Mouse (Mus musculus) neural tube, embryonic 14.5 days (tissue): Measurements from ENCODE around the gene Trim72. TPM values are rescaled to one million over a fixed set of nuclear protein-coding genes. Genes with fewer than 3 reads are reported as not detected.
A peak's percentile ranks its signal among the peaks of the same experiment; 100 is the strongest.

Experiments
- ATAC-seq: fragments of 200-750 bp; cut with Nextera tagmentation; 2 replicates; pipeline ENCODE4 v1.8.0; 2017; ENCODE audit warnings: low read depth, mild to moderate bottlenecking, moderate TSS enrichment, moderate library complexity
- H3K27ac ChIP-seq: fragments of 300-500 bp; sonication (generic); 2 replicates; pipeline ENCODE4 v1.5.1; 2014; ENCODE audit warnings: low read depth, mild to moderate bottlenecking, control low read depth, low read length, moderate library complexity, mixed read lengths
- H3K27me3 ChIP-seq: fragments of 300-500 bp; sonication (generic); 2 replicates; pipeline ENCODE4 v1.6.1; 2014; ENCODE audit warnings: low read length; ENCODE audit not compliant: control insufficient read depth, insufficient read depth
- H3K36me3 ChIP-seq: fragments of 300-500 bp; sonication (generic); 2 replicates; pipeline ENCODE4 v1.6.1; 2014; ENCODE audit warnings: low read length, mixed read lengths; ENCODE audit not compliant: control insufficient read depth, insufficient read depth
- H3K4me1 ChIP-seq: fragments of 300-500 bp; sonication (generic); 2 replicates; pipeline ENCODE4 v1.6.1; 2014; ENCODE audit warnings: low read length; ENCODE audit not compliant: control insufficient read depth, insufficient read depth
- H3K4me2 ChIP-seq: fragments of 300-500 bp; sonication (generic); 2 replicates; pipeline ENCODE4 v1.6.1; 2014; ENCODE audit warnings: mild to moderate bottlenecking, low read depth, low read length, control low read depth
- H3K4me3 ChIP-seq: fragments of 300-500 bp; sonication (generic); 2 replicates; pipeline ENCODE4 v1.5.1; 2014; ENCODE audit warnings: low read depth, low read length, control low read depth, mixed read lengths
- H3K9ac ChIP-seq: fragments of 300-500 bp; sonication (generic); replicated peaks from 2 replicates; pipeline ENCODE4 v1.6.1; 2014; ENCODE audit warnings: low read depth, mild to moderate bottlenecking, control low read depth, low read length, mixed read lengths
- H3K9me3 ChIP-seq: fragments of 300-500 bp; sonication (generic); 2 replicates; pipeline ENCODE4 v1.6.1; 2016; ENCODE audit warnings: low read length; ENCODE audit not compliant: control insufficient read depth
- WGBS: fragments of 180-500 bp; shearing (Covaris S2); extraction: QIAGEN DNeasy Blood & Tissue Kit; methylation state at CpG from one replicate; pipeline ENCODE4 v1.1.7; 2014; 5-methylcytosine and 5-hydroxymethylcytosine counted together
- polyA plus RNA-seq: library from polyadenylated mRNA; unstranded; fragments of >200 nt; fragmentation: Nextera tagmentation; extraction: Ambion mirVana; gene quantifications from 2 replicates; pipeline ENCODE4 v1.2.1, GENCODE M21; 2014

The Trim72 gene
- polyA plus RNA-seq, 1 experiment from 2014 or later, result not detected

DNA sequence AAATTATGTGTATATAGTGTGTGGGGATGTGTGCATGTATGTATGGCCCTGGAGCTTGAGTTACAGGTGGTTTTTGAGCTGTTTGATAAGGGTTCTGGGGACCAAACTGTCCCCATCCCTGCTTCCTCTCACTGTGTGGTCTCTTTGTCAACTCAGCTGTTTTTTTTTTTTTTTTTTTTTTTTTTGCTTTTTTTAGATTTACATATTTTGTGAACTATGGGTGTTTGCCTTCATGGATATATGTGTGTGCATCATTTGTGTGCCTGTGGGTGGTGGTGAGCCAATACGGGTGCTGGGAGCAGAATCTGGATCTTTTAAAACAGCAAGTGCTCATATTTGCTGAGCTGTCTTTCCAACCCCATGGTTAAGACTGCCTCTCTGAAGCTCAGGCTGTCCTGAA, 14.8 kb upstream of the Trim72 start:
- Histone ChIP-seq H3K9me3 (no peaks in the 10 kb centered on the region), H3K9ac (no peak overlapping the region), H3K27ac (no peak overlapping the region), H3K4me3 (no peak overlapping the region), H3K4me2 (no peak overlapping the region), H3K4me1 (no peaks in the 10 kb centered on the region), H3K36me3 (peaks cover 30% of the 10 kb centered on the region), H3K27me3 (no peaks in the 10 kb centered on the region)
- ATAC-seq, result no peak
- 95% methylated on average over 1 of the region's 1 CpGs for WGBS

- H3K4me3 ChIP-seq, result no peak overlapping the region
- H3K9me3 ChIP-seq, result no peaks in the 10 kb centered on the region
- H3K9ac ChIP-seq, result no peak overlapping the region
- 52% methylated on average over 6 of the region's 6 CpGs for WGBS
- peaks cover 19% of the 10 kb centered on the region for H3K36me3 ChIP-seq
- peak; percentile 69; the same call in 1 of the 2 replicates for ATAC-seq
- H3K27ac ChIP-seq, result no peak overlapping the region
- H3K4me1 ChIP-seq, result no peaks in the 10 kb centered on the region
- H3K4me2 ChIP-seq, result no peak overlapping the region
- H3K27me3 ChIP-seq, result no peaks in the 10 kb centered on the region
These were observed 11.9 kb upstream of the Trim72 start for GRCm38 (mm10) chr7:127991643-127992487.

DNA sequence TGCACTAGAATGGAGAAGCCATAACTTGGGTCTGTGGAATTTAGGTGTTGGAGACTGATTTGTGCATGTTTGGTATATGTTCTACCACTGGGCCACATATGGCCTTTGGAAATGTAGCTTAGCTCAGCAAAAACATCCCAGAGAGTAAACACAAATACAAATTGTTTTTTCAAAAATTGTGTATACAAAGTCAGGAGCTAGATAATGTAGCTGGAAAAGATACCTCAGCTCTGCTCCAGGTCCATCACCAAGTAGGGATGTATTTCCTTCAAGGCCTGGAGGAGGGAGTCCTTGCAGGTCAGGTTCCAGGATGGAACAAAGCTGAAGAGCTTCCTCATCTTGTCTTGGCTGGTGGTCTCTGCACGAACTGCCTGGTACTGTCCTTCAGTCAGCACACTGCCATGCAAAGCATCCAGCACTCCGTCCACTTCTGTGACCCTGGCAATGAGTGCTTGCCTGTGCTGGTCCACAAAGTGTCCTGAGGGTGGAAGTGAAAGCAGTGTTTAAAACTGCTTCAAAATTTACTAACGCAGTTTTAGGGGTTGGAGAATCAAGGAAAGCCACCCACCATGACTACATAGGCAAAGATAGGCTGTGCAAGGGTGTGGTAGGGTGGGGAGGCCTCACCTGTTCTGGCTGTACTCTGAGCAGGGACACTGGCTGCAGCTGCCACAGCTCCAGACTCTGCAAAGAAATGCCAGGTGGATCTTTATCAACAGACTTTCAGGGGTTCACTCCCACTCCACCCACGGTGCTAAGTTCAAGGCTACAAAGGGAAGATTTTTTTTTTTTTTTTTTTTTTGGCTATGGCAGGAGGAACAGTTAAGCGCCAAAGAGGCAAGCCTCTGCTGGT, 11.0 kb upstream of the Trim72 start:
- Histone ChIP-seq H3K9ac (no peak overlapping the region), H3K4me3 (no peak overlapping the region), H3K4me1 (no peaks in the 10 kb centered on the region), H3K27ac (no peak overlapping the region), H3K27me3 (no peaks in the 10 kb centered on the region), H3K36me3 (peaks cover 13% of the 10 kb centered on the region; the same call in 1 of the 2 replicates), H3K9me3 (no peaks in the 10 kb centered on the region), H3K4me2 (peak overlapping the region; percentile 23; the same call in 1 of the 2 replicates)
- 51% methylated on average over 5 of the region's 5 CpGs for WGBS
- no peak; the same call in 1 of the 2 replicates for ATAC-seq

GRCm38 (mm10) chr7:127993341-127993977, 10.3 kb upstream of the Trim72 start, which contains the start of gene Pycard:
Gene Pycard (minus strand): TSS chr7:127993867.
- H3K4me2 ChIP-seq, result peak within 1 kb of the TSS; percentile 23; the same call in 1 of the 2 replicates
- H3K36me3 ChIP-seq, result peaks cover 9% of the 10 kb centered on the region; the same call in 1 of the 2 replicates
- ATAC-seq, result no peak; the same call in 1 of the 2 replicates
- H3K4me3 ChIP-seq, result peak within 1 kb of the TSS; percentile 9; the same call in 1 of the 2 replicates
- WGBS, result 20% methylated on average over 18 of the region's 18 CpGs
- no peaks in the 10 kb centered on the region for H3K9me3 ChIP-seq
- no peaks in the 10 kb centered on the region for H3K27me3 ChIP-seq
- H3K4me1 ChIP-seq, result no peaks in the 10 kb centered on the region
- H3K9ac ChIP-seq, result no peak within 1 kb of the TSS
- H3K27ac ChIP-seq, result no peak within 1 kb of the TSS

GRCm38 (mm10) chr7:127999436-127999835, 4.3 kb upstream of the Trim72 start:
- Histone ChIP-seq H3K9me3 (no peaks in the 10 kb centered on the region), H3K4me1 (no peaks in the 10 kb centered on the region), H3K4me2 (no peak overlapping the region), H3K36me3 (no peaks in the 10 kb centered on the region), H3K4me3 (no peak overlapping the region), H3K27me3 (no peaks in the 10 kb centered on the region), H3K9ac (no peak overlapping the region), H3K27ac (no peak overlapping the region)
- WGBS, result 85% methylated on average over 1 of the region's 1 CpGs
- ATAC-seq, result no peak

GRCm38 (mm10) chr7:128000068-128000950, 3.4 kb upstream of the Trim72 start:
- WGBS, result 74% methylated on average over 1 of the region's 1 CpGs
- Histone ChIP-seq H3K27me3 (no peaks in the 10 kb centered on the region), H3K27ac (no peak overlapping the region), H3K4me3 (no peak overlapping the region), H3K9me3 (no peaks in the 10 kb centered on the region), H3K9ac (no peak overlapping the region), H3K36me3 (no peaks in the 10 kb centered on the region), H3K4me1 (no peaks in the 10 kb centered on the region), H3K4me2 (no peak overlapping the region)
- no peak for ATAC-seq

- Histone ChIP-seq H3K27ac (no peak overlapping the region), H3K9ac (no peak overlapping the region), H3K36me3 (no peaks in the 10 kb centered on the region), H3K4me1 (no peaks in the 10 kb centered on the region), H3K27me3 (no peaks in the 10 kb centered on the region), H3K4me3 (no peak overlapping the region), H3K4me2 (no peak overlapping the region), H3K9me3 (no peaks in the 10 kb centered on the region)
- no peak for ATAC-seq
- 88% methylated on average over 6 of the region's 6 CpGs for WGBS
These were observed 651 bp upstream of the Trim72 start for GRCm38 (mm10) chr7:128003098-128003497.

DNA sequence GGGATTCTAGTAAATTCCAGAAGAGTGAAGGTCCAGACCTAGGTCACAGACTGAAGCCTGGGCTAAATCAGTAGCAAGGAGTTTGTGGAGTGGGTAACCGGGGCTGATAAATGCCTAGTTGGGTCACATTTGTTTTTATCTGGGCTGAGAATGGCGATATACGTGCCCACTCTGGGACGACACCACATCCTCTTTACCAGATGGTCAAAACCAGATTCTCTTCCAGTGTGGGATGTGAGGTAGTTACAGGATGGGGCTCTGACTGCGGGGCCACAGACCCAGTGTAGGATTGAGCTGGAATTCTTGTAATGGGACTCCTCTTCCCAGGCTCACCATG, 369 bp downstream of the Trim72 start:
- no peaks in the 10 kb centered on the region for H3K36me3 ChIP-seq
- WGBS, result 81% methylated on average over 5 of the region's 5 CpGs

More for the DNA sequence above, 369 bp downstream of the Trim72 start:
- no peak overlapping the region for H3K4me2 ChIP-seq
- no peak overlapping the region for H3K4me3 ChIP-seq
- H3K27ac ChIP-seq, result no peak overlapping the region
- ATAC-seq, result no peak
- no peaks in the 10 kb centered on the region for H3K9me3 ChIP-seq
- H3K9ac ChIP-seq, result no peak overlapping the region
- H3K4me1 ChIP-seq, result no peaks in the 10 kb centered on the region
- no peaks in the 10 kb centered on the region for H3K27me3 ChIP-seq
